Mouse (Mus musculus) cortical plate, adult 2 months (tissue): ENCODE data around the gene Napa. TPM values are rescaled to one million over a fixed set of nuclear protein-coding genes. Genes with fewer than 3 reads are reported as not detected.

Source experiments
- H3K27ac ChIP-seq: fragments of 200-500 bp; 2 replicates; pipeline ENCODE4 v1.5.1; 2012; ENCODE audit warnings: low read length, control low read depth, inconsistent platforms; ENCODE audit not compliant: insufficient read depth
- H3K4me1 ChIP-seq: fragments of 200-500 bp; 2 replicates; pipeline ENCODE4 v1.6.1; 2011; ENCODE audit warnings: low read length; ENCODE audit not compliant: control insufficient read depth, insufficient read depth
- H3K4me3 ChIP-seq: fragments of 200-500 bp; 2 replicates; pipeline ENCODE4 v1.5.1; 2011; ENCODE audit warnings: mild to moderate bottlenecking, low read length, control low read depth; ENCODE audit not compliant: insufficient read depth
- CTCF ChIP-seq: fragments of 200-500 bp; IDR thresholded peaks from 2 replicates; pipeline ENCODE4 v1.5.1; 2011; ENCODE audit warnings: mild to moderate bottlenecking, control low read depth, low read length; ENCODE audit not compliant: insufficient read depth; ENCODE audit errors: extremely low read depth
- POLR2A ChIP-seq: fragments of 200-500 bp; IDR thresholded peaks from 2 replicates; pipeline ENCODE4 v1.6.1; 2011; ENCODE audit warnings: mild to moderate bottlenecking, low read length, control low read depth; ENCODE audit not compliant: insufficient read depth; ENCODE audit errors: extremely low read depth
- polyA plus RNA-seq: library from polyadenylated mRNA; depleted of rRNA; stranded (reverse); fragments of >200 nt; gene quantifications from 2 replicates; pipeline ENCODE4 v1.2.3, GENCODE M21; 2012

Napa gene
- polyA plus RNA-seq, 1 experiment, result 436 TPM

DNA sequence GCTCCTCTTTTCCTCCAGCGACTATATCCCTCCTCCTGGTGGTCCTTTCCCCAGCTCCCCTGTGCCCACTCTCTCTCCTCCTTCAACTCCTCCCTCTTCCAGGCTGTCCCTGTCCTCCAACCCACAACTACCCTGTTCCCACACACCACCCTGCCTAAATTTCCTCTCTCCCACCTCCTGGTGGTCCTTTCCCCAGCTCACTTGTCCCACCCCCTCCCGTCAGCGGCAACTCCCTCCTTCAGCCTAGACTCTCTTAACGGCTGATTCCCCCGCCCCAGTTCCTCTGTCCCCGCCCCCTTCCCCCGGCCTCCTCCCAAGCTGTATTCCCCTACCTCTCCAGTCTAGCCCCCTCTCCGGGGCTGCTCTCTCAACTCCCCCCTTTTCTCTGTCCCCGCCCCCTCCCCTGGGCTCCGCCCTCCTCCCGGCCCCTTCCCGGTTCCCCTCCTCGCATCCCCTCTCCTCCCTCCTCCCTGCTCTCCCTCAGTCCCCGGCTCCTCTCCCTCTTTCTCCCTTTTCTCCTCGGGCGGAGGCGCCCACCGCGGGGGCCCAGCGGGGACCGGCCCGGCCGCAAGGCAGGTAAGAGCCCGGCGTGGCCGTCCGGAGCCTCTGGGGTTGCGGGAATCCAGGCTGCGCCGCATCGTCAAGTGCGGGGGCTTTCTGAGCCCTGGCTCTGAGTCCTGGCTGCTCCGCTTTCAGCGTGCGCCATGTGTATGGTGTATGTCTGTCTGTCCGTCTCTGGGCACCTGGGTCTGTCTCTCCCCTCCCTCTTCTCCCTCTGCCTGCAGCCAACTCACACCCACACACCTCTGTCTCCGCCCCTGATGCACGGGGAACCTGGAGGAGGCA, 31.8 kb downstream of the Napa start:
- Histone ChIP-seq H3K4me3 (peak overlapping the region; percentile 43), H3K27ac (peak overlapping the region; percentile 72), H3K4me1 (peaks cover 6% of the 10 kb centered on the region)
- TF ChIP-seq CTCF, result no peak
- no peak for TF ChIP-seq POLR2A

DNA sequence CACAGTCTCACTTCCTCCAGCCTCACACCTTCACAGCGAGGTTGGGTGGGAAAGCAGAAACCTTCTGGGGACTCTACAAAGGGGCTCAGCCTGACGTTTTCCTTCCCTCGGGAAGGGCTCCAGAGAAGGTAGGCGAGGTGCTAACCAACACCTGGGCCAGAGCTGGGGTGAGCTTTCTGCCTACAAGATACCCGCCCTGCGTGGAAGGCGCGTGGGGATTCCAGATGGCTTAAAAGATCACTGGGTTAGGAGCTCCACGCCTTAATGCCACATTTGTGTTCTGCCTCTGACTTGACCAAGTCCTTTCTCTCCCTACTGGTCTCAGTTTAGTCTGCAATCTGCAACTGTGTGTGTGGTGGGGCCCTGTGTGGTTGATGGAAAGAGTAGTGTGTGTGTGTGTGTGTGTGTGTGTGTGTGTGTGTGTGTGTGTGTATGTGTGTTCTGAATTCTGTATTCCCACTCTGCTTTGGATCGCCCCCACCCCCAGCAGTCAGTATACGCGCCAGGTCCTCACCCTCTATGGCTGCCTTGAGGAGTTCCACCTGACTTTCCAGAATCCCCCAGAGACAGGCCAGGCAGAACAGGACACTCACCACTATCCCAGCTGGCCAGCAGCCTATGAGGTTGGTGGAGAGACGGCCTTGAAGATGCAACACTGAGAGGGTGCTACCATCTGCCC, 32.8 kb downstream of the Napa start:
- H3K27ac ChIP-seq, result peak overlapping the region; percentile 72
- H3K4me1 ChIP-seq, result peaks cover 6% of the 10 kb centered on the region
- peak overlapping the region; percentile 43 for H3K4me3 ChIP-seq
- no peak for TF ChIP-seq CTCF
- 0 out of 2 replicates have a peak, but pooled peaks have one; percentile 6 for TF ChIP-seq POLR2A

DNA sequence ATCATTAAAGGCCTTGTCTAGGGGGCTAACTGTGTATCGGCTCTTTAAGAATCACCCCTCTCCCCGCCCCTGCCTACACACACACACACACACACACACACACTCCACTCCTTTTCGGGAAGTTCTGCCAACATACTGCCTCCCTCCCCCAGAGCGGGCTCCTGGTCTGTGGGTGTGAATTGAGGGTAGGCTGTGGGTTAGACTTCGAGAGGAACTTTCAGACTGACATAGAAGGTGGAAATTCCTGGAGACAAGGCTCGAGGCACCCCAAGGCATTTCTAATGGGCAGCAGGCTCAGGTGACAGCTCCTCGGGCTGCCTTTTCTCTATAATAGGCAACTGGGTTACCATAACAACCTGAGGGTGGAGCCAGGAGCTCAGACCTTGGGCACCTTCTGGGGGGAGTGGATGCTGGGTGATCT, 33.9 kb downstream of the Napa start:
- no peak for TF ChIP-seq POLR2A
- no peak for TF ChIP-seq CTCF
- H3K27ac ChIP-seq, result no peak overlapping the region
- peaks cover 6% of the 10 kb centered on the region for H3K4me1 ChIP-seq
- peak overlapping the region; percentile 43 for H3K4me3 ChIP-seq

DNA sequence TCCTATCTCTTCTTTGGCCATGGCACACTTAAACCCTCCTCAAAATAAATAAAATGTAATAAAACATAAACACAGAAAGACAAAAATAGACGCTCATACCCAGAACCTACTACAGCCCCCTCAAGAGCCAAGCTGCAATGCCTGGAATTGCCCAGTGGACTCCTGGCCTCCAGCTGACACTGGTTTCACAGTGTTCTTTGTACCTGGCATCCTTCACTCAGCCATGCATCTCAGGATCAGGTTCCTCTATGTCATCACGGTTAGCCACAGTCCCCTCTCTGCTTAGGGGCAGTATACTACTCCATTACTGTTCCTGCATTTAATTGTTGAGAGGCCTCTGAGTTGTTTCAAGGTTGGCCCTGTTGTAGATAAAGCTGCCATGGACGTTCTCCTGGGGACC, 34.7 kb downstream of the Napa start:
- no peak overlapping the region for H3K27ac ChIP-seq
- peak overlapping the region; percentile 43; the same call in 1 of the 2 replicates for H3K4me3 ChIP-seq
- TF ChIP-seq POLR2A (no peak), CTCF (no peak)
- peaks cover 6% of the 10 kb centered on the region for H3K4me1 ChIP-seq

GRCm38 (mm10) chr7:16133691-16134090, 35.4 kb downstream of the Napa start:
- H3K27ac ChIP-seq, result no peak overlapping the region; the same call in 1 of the 2 replicates

GRCm38 (mm10) chr7:16134951-16135392, 36.7 kb downstream of the Napa start:
- Histone ChIP-seq H3K4me3 (no peak overlapping the region; the same call in 1 of the 2 replicates), H3K4me1 (peaks cover 4% of the 10 kb centered on the region), H3K27ac (no peak overlapping the region)
- TF ChIP-seq CTCF (no peak), POLR2A (no peak)

More at GRCm38 (mm10) chr7:16133691-16134090, 35.4 kb downstream of the Napa start:
- TF ChIP-seq CTCF (no peak), POLR2A (no peak)
- peaks cover 4% of the 10 kb centered on the region for H3K4me1 ChIP-seq
- peak overlapping the region; percentile 24; the same call in 1 of the 2 replicates for H3K4me3 ChIP-seq

GRCm38 (mm10) chr7:16146489-16147410, 48.5 kb downstream of the Napa start:
- peaks cover 10% of the 10 kb centered on the region for H3K4me1 ChIP-seq

GRCm38 (mm10) chr7:16147643-16148042, 49.4 kb downstream of the Napa start:
- no peak overlapping the region for H3K4me3 ChIP-seq
- no peak for TF ChIP-seq CTCF
- no peak for TF ChIP-seq POLR2A
- peaks cover 10% of the 10 kb centered on the region for H3K4me1 ChIP-seq
- H3K27ac ChIP-seq, result 0 out of 2 replicates have a peak overlapping the region, but pooled peaks have one; percentile 12

More at GRCm38 (mm10) chr7:16146489-16147410, 48.5 kb downstream of the Napa start:
- no peak for TF ChIP-seq CTCF
- no peak for TF ChIP-seq POLR2A
- H3K4me3 ChIP-seq, result no peak overlapping the region
- H3K27ac ChIP-seq, result peak overlapping the region; percentile 32

GRCm38 (mm10) chr7:16149241-16149640, 51.0 kb downstream of the Napa start:
- H3K4me3 ChIP-seq, result no peak overlapping the region
- peaks cover 10% of the 10 kb centered on the region for H3K4me1 ChIP-seq
- no peak for TF ChIP-seq POLR2A
- TF ChIP-seq CTCF, result no peak
- 0 out of 2 replicates have a peak overlapping the region, but pooled peaks have one; percentile 0 for H3K27ac ChIP-seq
